Mouse (Mus musculus) erythroid progenitor cell, adult 5-6 weeks (primary cell): Measurements from ENCODE around the gene Ccdc184. TPM values are rescaled to one million over a fixed set of nuclear protein-coding genes. Genes with fewer than 3 reads are reported as not detected.

Experiments
- ATAC-seq: replicated peaks from 2 replicates; pipeline ENCODE4 v1.8.0; 2016; ENCODE audit warnings: moderate number of reproducible peaks, mild to moderate bottlenecking, moderate TSS enrichment, inconsistent platforms; ENCODE audit not compliant: poor library complexity, low FRiP score, severe bottlenecking
- total RNA-seq, 2 experiments: library from RNA; stranded (forward) in 1 of 2; stranded (reverse) in 1 of 2; fragments of 150-400 nt in 1 of 2; fragments of 186-747, 209-891 nt in 1 of 2; gene quantifications; 2 replicates each; pipeline versions ENCODE4 v1.2.3 to v1.2.4; 2015 to 2017; ENCODE audit warnings: low replicate concordance in 2 of 2

The Ccdc184 gene
- total RNA-seq, 2 experiments from 2014 or later: not detected

DNA sequence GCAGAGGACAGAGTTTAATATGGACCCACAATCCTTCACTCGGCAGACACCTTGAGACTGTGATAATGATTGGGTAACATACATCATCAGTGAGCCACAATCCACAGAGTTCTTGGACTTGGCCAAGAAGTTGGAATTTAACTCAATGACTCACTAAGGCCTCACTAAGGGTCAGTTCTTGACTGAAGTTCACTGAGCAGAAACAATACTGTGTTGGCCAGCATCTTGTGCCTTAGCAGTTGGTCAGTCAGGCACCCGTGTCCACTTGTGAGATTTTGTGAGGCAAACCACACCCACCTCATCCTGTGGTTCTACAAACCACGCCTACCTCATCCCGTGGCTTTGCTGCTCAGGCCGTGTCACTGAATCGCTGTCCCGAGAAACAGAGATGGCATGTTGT lies 42.7 kb downstream of the Ccdc184 start:
- no peak for ATAC-seq

GRCm38 (mm10) chr15:98213336-98213870 lies 46.4 kb downstream of the Ccdc184 start:
- no peak for ATAC-seq

- ATAC-seq: no peak
These were observed 47.2 kb downstream of the Ccdc184 start for GRCm38 (mm10) chr15:98214130-98214529.

Other genes with a start within 250 kb of the Ccdc184 start
- 2.1 and 2.5 TPM in 2 replicates for gene Tmem106c, start 203.0 kb upstream of the Ccdc184 start, total RNA-seq (2015; ENCODE audit: low replicate concordance)
- 3.9 and 4.9 TPM in 2 replicates for gene Tmem106c, start 203.0 kb upstream of the Ccdc184 start, total RNA-seq (2017; ENCODE audit: low replicate concordance)
- gene Col2a1, start 162.5 kb upstream of the Ccdc184 start, total RNA-seq (2015; ENCODE audit: low replicate concordance): not detected in 2 replicates
- not detected in 2 replicates for gene Col2a1, start 162.5 kb upstream of the Ccdc184 start, total RNA-seq (2017; ENCODE audit: low replicate concordance)
- 4.3 and 8.8 TPM in 2 replicates for gene Pfkm, start 74.6 kb upstream of the Ccdc184 start, total RNA-seq (2015; ENCODE audit: low replicate concordance)
- gene Pfkm, start 74.6 kb upstream of the Ccdc184 start, total RNA-seq (2017; ENCODE audit: low replicate concordance): 17.8 and 22.8 TPM in 2 replicates
- gene Senp1, start 73.4 kb upstream of the Ccdc184 start, total RNA-seq (2015; ENCODE audit: low replicate concordance): 35.0 and 47.4 TPM in 2 replicates
- gene Senp1, start 73.4 kb upstream of the Ccdc184 start, total RNA-seq (2017; ENCODE audit: low replicate concordance): 42.2 and 49.9 TPM in 2 replicates
- gene Asb8, start 1.5 kb upstream of the Ccdc184 start, total RNA-seq (2015; ENCODE audit: low replicate concordance): 8.8 and 28.8 TPM in 2 replicates
- 4.2 and 8.1 TPM in 2 replicates for gene Asb8, start 1.5 kb upstream of the Ccdc184 start, total RNA-seq (2017; ENCODE audit: low replicate concordance)
- gene Olfr288, start 28.4 kb downstream of the Ccdc184 start, total RNA-seq (2015; ENCODE audit: low replicate concordance): not detected in 2 replicates
- not detected in 2 replicates for gene Olfr288, start 28.4 kb downstream of the Ccdc184 start, total RNA-seq (2017; ENCODE audit: low replicate concordance)
- not detected in 2 replicates for gene Gm44579, start 53.8 kb downstream of the Ccdc184 start, total RNA-seq (2015; ENCODE audit: low replicate concordance)
- gene Gm44579, start 53.8 kb downstream of the Ccdc184 start, total RNA-seq (2017; ENCODE audit: low replicate concordance): not detected in 2 replicates
- gene Olfr287, start 53.9 kb downstream of the Ccdc184 start, total RNA-seq (2015; ENCODE audit: low replicate concordance): not detected in 2 replicates
- gene Olfr287, start 53.9 kb downstream of the Ccdc184 start, total RNA-seq (2017; ENCODE audit: low replicate concordance): not detected in 2 replicates
- not detected in 2 replicates for gene Olfr286, start 67.3 kb downstream of the Ccdc184 start, total RNA-seq (2015; ENCODE audit: low replicate concordance)
- not detected in 2 replicates for gene Olfr286, start 67.3 kb downstream of the Ccdc184 start, total RNA-seq (2017; ENCODE audit: low replicate concordance)
- not detected in 2 replicates for gene H1fnt, start 90.1 kb downstream of the Ccdc184 start, total RNA-seq (2015; ENCODE audit: low replicate concordance)
- gene H1fnt, start 90.1 kb downstream of the Ccdc184 start, total RNA-seq (2017; ENCODE audit: low replicate concordance): not detected in 2 replicates
- gene Zfp641, start 129.0 kb downstream of the Ccdc184 start, total RNA-seq (2015; ENCODE audit: low replicate concordance): not detected in 2 replicates
- not detected in 2 replicates for gene Zfp641, start 129.0 kb downstream of the Ccdc184 start, total RNA-seq (2017; ENCODE audit: low replicate concordance)
- gene Olfr285, start 150.2 kb downstream of the Ccdc184 start, total RNA-seq (2015; ENCODE audit: low replicate concordance): not detected in 2 replicates
- not detected in 2 replicates for gene Olfr285, start 150.2 kb downstream of the Ccdc184 start, total RNA-seq (2017; ENCODE audit: low replicate concordance)
- not detected in 2 replicates for gene Olfr284, start 173.8 kb downstream of the Ccdc184 start, total RNA-seq (2015; ENCODE audit: low replicate concordance)
- not detected in 2 replicates for gene Olfr284, start 173.8 kb downstream of the Ccdc184 start, total RNA-seq (2017; ENCODE audit: low replicate concordance)
- gene Olfr283, start 213.8 kb downstream of the Ccdc184 start, total RNA-seq (2015; ENCODE audit: low replicate concordance): not detected in 2 replicates
- not detected in 2 replicates for gene Olfr283, start 213.8 kb downstream of the Ccdc184 start, total RNA-seq (2017; ENCODE audit: low replicate concordance)